Mouse (Mus musculus): Measurements from ENCODE around the gene Gabpb2.

Gene Gabpb2

GRCm38 (mm10) chr3:95194721-95195135 lies 23.0 kb downstream of the Gabpb2 start:
- no peak for DNase-seq (ENCODE audit: low spot score in 2 of 2)

GRCm38 (mm10) chr3:95186888-95187287 lies 30.8 kb downstream of the Gabpb2 start:
- DNase-seq (ENCODE audit: low spot score in 2 of 2): no peak

- no peak for DNase-seq (ENCODE audit: low spot score in 2 of 2)
These were observed 31.6 kb downstream of the Gabpb2 start for GRCm38 (mm10) chr3:95186100-95186499.

GRCm38 (mm10) chr3:95184796-95185577 lies 32.7 kb downstream of the Gabpb2 start:
- DNase-seq (ENCODE audit: low spot score in 2 of 2): no peak

- no peak for DNase-seq (ENCODE audit: low spot score in 2 of 2)
These were observed 35.9 kb downstream of the Gabpb2 start for GRCm38 (mm10) chr3:95181841-95182240.

- DNase-seq (ENCODE audit: low spot score in 2 of 2): no peak
These were observed 37.8 kb downstream of the Gabpb2 start for GRCm38 (mm10) chr3:95179890-95180289.

- DNase-seq (ENCODE audit: low spot score in 2 of 2): no peak
These were observed 38.8 kb downstream of the Gabpb2 start for GRCm38 (mm10) chr3:95178948-95179347.

GRCm38 (mm10) chr3:95177583-95177982 lies 40.1 kb downstream of the Gabpb2 start:
- no peak for DNase-seq (ENCODE audit: low spot score in 2 of 2)

- no peak for DNase-seq (ENCODE audit: low spot score in 2 of 2)
These were observed 41.2 kb downstream of the Gabpb2 start for GRCm38 (mm10) chr3:95176500-95176899.

GRCm38 (mm10) chr3:95174011-95174592 lies 43.6 kb downstream of the Gabpb2 start:
- peak; percentile 85 to 95 for DNase-seq (ENCODE audit: low spot score in 2 of 2)

- no peak for DNase-seq (ENCODE audit: low spot score in 2 of 2)
These were observed 44.3 kb downstream of the Gabpb2 start for GRCm38 (mm10) chr3:95173256-95173949.

GRCm38 (mm10) chr3:95172526-95173255 lies 45.0 kb downstream of the Gabpb2 start:
- peak in 1 of 2 experiments; percentile 70 for DNase-seq (ENCODE audit: low spot score in 2 of 2)

- no peak for DNase-seq (ENCODE audit: low spot score in 2 of 2)
These were observed 46.6 kb downstream of the Gabpb2 start for GRCm38 (mm10) chr3:95171105-95171504.

- no peak for DNase-seq (ENCODE audit: low spot score in 2 of 2)
These were observed 47.7 kb downstream of the Gabpb2 start for GRCm38 (mm10) chr3:95169996-95170395.

GRCm38 (mm10) chr3:95164840-95165239 lies 52.9 kb downstream of the Gabpb2 start:
- DNase-seq (ENCODE audit: low spot score in 2 of 2): no peak

- DNase-seq (ENCODE audit: low spot score in 2 of 2): no peak
These were observed 53.5 kb downstream of the Gabpb2 start for GRCm38 (mm10) chr3:95164256-95164550.

GRCm38 (mm10) chr3:95163419-95164255 lies 54.1 kb downstream of the Gabpb2 start:
- no peak for DNase-seq (ENCODE audit: low spot score in 2 of 2)

- DNase-seq (ENCODE audit: low spot score in 2 of 2): no peak
These were observed 55.4 kb downstream of the Gabpb2 start for GRCm38 (mm10) chr3:95162345-95162628.

GRCm38 (mm10) chr3:95161618-95162344 lies 55.9 kb downstream of the Gabpb2 start:
- DNase-seq (ENCODE audit: low spot score in 2 of 2): no peak

- DNase-seq (ENCODE audit: low spot score in 2 of 2): no peak
These were observed 56.6 kb downstream of the Gabpb2 start for GRCm38 (mm10) chr3:95161041-95161551.
